Mouse (Mus musculus) liver, embryonic 16.5 days (tissue): Measurements from ENCODE around the gene Arhgef12. TPM values are rescaled to one million over a fixed set of nuclear protein-coding genes. Genes with fewer than 3 reads are reported as not detected.
"Not testable (repeated sequence)": the region's sequence is repeated elsewhere in the genome, so short reads cannot be mapped to it uniquely, and the experiment has no call there.

Experiments
- ATAC-seq: fragments of 200-750 bp; cut with Nextera tagmentation; 2 replicates; pipeline ENCODE4 v1.8.0; 2017; ENCODE audit warnings: low read depth, mild to moderate bottlenecking, moderate number of reproducible peaks, moderate library complexity
- H3K27ac ChIP-seq: fragments of 300-500 bp; sonication (generic); 2 replicates; pipeline ENCODE4 v1.5.1; 2014; ENCODE audit warnings: mild to moderate bottlenecking, low read length
- H3K27me3 ChIP-seq: fragments of 300-500 bp; sonication (generic); 2 replicates; pipeline ENCODE4 v1.6.1; 2014; ENCODE audit warnings: low read depth, low read length, mixed read lengths; ENCODE audit not compliant: control insufficient read depth, insufficient read depth
- H3K36me3 ChIP-seq: fragments of 300-500 bp; sonication (generic); 2 replicates; pipeline ENCODE4 v1.6.1; 2014; ENCODE audit warnings: mild to moderate bottlenecking; ENCODE audit not compliant: control insufficient read depth, insufficient read depth
- H3K4me1 ChIP-seq: fragments of 300-500 bp; sonication (generic); 2 replicates; pipeline ENCODE4 v1.6.1; 2014; ENCODE audit warnings: low read depth, low read length, mixed read lengths; ENCODE audit not compliant: control insufficient read depth
- H3K4me2 ChIP-seq: fragments of 300-500 bp; sonication (generic); 2 replicates; pipeline ENCODE4 v1.6.1; 2014; ENCODE audit warnings: low read depth, low read length, mixed read lengths
- H3K4me3 ChIP-seq: fragments of 300-500 bp; sonication (generic); 2 replicates; pipeline ENCODE4 v1.5.1; 2014; ENCODE audit warnings: low read depth, mild to moderate bottlenecking, low read length
- H3K9ac ChIP-seq: fragments of 300-500 bp; sonication (generic); 2 replicates; pipeline ENCODE4 v1.6.1; 2014; ENCODE audit warnings: low read depth, low read length
- H3K9me3 ChIP-seq: fragments of 300-500 bp; sonication (generic); replicated peaks from 2 replicates; pipeline ENCODE4 v1.6.1; 2016; ENCODE audit warnings: low read length; ENCODE audit not compliant: control insufficient read depth
- WGBS: fragments of 180-500 bp; shearing (Covaris S2); extraction: QIAGEN DNeasy Blood & Tissue Kit; methylation state at CpG from one replicate; pipeline ENCODE4 v1.1.7; 2014; ENCODE audit not compliant: insufficient replicate concordance; 5-methylcytosine and 5-hydroxymethylcytosine counted together
- polyA plus RNA-seq: library from polyadenylated mRNA; unstranded; fragments of >200 nt; fragmentation: Nextera tagmentation; extraction: Ambion mirVana; gene quantifications from 2 replicates; pipeline ENCODE4 v1.2.1, GENCODE M21; 2015

Arhgef12 gene
- polyA plus RNA-seq, 1 experiment from 2014 or later: 7.8 TPM

DNA sequence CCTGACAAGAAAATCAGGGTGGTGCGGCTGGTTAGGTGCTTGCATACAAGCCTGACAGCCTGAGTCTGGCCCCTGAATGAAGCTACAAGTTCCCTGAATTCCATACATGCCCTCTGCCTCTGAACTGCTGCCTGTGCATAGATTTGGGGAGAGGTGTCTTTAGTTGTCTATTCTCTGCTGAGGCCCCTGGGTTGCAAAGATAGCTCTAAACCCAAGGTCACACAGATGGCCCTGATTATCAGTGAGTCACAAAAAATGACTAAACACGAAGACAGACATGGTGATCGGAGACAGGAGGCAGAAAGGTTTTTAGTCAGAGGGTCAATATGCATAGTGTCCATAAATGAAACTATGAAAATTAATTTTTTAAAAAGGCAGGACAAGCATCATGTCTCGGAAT is 113.4 kb downstream of the Arhgef12 start:
- Histone ChIP-seq H3K4me1 (no peaks in the 10 kb centered on the region), H3K27me3 (no peaks in the 10 kb centered on the region), H3K4me2 (no peak overlapping the region), H3K4me3 (no peak overlapping the region), H3K9ac (no peak overlapping the region), H3K27ac (no peak overlapping the region), H3K36me3 (peaks cover 49% of the 10 kb centered on the region), H3K9me3 (no peaks in the 10 kb centered on the region)
- ATAC-seq: no peak
- WGBS: 68% methylated on average over 4 of the region's 4 CpGs

DNA sequence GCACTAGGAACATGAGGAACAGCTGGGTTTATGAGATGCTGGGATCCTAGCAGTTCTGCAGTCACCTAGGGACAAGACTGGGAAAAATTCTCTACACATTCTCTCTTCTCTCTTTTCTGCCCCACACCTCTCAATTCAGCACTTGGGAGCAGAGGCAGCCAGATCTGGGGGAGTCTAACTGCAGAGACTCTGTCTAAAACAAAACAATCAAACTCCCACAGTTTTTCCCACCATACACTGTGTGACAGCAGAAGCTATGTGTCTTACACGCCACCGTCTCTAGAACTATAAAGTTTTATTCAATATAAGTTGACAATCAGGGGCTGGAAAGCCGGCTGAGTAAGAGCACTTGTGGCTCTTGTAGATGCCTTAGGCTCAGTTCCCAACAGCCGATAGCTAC is 119.1 kb downstream of the Arhgef12 start:
- H3K27ac ChIP-seq: no peak overlapping the region
- no peaks in the 10 kb centered on the region for H3K9me3 ChIP-seq
- no peak for ATAC-seq
- 81% methylated on average over 4 of the region's 4 CpGs for WGBS
- no peak overlapping the region for H3K4me3 ChIP-seq
- H3K4me1 ChIP-seq: no peaks in the 10 kb centered on the region
- peaks cover 48% of the 10 kb centered on the region for H3K36me3 ChIP-seq
- no peak overlapping the region for H3K9ac ChIP-seq
- H3K4me2 ChIP-seq: no peak overlapping the region
- no peaks in the 10 kb centered on the region for H3K27me3 ChIP-seq

DNA sequence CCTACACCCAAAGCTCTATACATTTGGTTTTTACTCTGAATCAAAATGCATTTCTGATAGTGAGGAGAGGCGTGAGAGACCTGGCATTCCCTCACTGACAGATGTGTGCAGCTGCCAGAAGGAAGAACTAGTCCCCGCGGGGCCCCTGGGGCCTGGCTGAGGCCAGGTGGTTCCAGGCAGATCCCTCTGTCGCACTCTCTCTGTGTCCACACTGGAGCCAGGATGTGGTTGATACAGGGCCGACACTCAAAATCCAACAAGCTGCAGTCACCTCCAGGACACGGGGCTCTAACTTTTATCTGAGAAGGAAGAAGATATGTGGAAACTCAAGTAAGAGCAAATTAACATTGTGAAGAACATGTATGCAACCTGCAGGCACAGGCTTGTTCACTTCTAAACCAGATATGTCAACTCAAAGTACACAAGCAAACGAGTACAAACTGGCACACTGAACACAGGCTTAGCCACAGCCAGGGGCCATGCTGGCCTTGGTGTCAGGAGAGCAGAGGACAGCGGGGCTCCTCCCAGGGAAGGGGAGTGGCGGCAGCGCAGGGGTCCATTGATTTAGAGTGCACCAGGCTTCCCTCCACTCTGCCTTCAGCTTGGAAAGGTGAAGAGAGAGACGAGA is 138.0 kb downstream of the Arhgef12 start:
- Histone ChIP-seq H3K36me3 (peaks cover 39% of the 10 kb centered on the region), H3K4me2 (no peak overlapping the region), H3K9me3 (no peaks in the 10 kb centered on the region), H3K9ac (no peak overlapping the region), H3K27ac (no peak overlapping the region), H3K4me1 (no peaks in the 10 kb centered on the region), H3K27me3 (no peaks in the 10 kb centered on the region), H3K4me3 (no peak overlapping the region)
- no peak for ATAC-seq
- 58% methylated on average over 11 of the region's 11 CpGs for WGBS

DNA sequence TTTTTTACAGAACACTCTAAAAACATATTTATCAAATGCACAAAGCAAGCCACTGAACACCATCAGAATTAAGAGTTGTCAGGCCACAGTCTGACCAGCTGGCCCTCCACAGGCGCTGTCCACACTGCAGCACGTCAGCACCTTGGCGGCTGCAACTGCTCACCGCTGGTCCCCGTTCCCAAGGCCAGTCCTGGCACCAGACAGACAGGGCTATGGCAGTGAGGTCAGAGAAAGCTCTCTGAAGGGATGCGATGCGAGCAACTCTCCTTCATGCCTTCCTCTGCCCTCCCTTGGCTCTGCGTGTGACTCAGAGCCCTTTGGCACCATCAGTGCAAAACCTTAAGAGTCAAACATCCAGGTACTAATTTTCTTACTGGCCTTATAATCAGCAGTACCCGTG is 139.3 kb downstream of the Arhgef12 start:
- H3K4me3 ChIP-seq: no peak overlapping the region
- H3K4me1 ChIP-seq: no peaks in the 10 kb centered on the region
- 80% methylated on average over 9 of the region's 9 CpGs for WGBS
- no peak overlapping the region for H3K9ac ChIP-seq
- no peak overlapping the region for H3K4me2 ChIP-seq
- H3K27ac ChIP-seq: no peak overlapping the region
- no peaks in the 10 kb centered on the region for H3K9me3 ChIP-seq
- ATAC-seq: no peak
- no peaks in the 10 kb centered on the region for H3K27me3 ChIP-seq
- peaks cover 39% of the 10 kb centered on the region for H3K36me3 ChIP-seq

DNA sequence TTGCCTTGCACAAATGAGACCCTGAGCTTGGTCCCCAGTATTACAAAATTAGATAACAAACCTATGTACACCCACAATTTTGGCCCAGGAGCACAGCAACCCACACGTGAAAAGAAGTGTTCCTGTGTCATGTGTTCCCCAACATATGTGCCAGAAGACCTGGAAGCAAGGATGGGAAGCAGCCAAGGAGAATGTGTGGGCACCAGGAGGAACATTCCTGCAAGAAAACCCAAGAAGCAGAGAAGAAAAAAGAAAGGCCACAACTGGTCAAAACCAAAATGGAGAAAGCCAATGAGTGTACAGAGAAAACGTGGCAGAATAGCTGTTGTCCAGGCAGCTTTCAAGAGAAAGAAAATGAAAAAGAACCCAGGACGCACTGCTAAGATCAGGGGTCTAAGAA is 142.2 kb downstream of the Arhgef12 start:
- not testable (repeated sequence) for H3K27ac ChIP-seq, ATAC-seq, H3K9me3 ChIP-seq, H3K9ac ChIP-seq, H3K27me3 ChIP-seq, H3K4me2 ChIP-seq, H3K4me3 ChIP-seq, H3K4me1 ChIP-seq
- 58% methylated on average over 2 of the region's 3 CpGs for WGBS
- peaks cover 19% of the 10 kb centered on the region for H3K36me3 ChIP-seq

DNA sequence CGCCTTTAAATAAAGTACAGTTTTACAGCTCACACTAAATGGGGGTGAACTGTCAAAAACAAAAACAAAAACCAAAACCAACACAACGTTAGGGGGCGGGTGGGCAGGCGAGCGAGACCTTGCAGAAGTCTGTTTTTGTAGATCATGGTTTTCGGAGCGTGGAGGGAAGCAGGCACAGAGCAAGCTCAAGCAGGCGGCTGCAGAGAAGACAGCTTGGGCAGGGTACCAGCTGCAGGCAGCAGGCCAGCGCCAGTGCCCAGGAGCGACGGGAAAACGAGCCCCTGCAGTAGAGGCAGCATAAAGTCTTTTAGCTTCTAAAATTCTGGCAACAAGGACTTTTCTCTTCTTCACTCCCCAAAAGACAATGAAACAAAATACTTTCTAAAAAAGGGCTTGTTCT is 142.7 kb downstream of the Arhgef12 start:
- Histone ChIP-seq H3K27me3 (no peaks in the 10 kb centered on the region), H3K9ac (no peak overlapping the region), H3K9me3 (no peaks in the 10 kb centered on the region), H3K27ac (no peak overlapping the region), H3K36me3 (peaks cover 17% of the 10 kb centered on the region), H3K4me3 (no peak overlapping the region), H3K4me1 (no peaks in the 10 kb centered on the region), H3K4me2 (no peak overlapping the region)
- 81% methylated on average over 12 of the region's 12 CpGs for WGBS
- ATAC-seq: no peak

DNA sequence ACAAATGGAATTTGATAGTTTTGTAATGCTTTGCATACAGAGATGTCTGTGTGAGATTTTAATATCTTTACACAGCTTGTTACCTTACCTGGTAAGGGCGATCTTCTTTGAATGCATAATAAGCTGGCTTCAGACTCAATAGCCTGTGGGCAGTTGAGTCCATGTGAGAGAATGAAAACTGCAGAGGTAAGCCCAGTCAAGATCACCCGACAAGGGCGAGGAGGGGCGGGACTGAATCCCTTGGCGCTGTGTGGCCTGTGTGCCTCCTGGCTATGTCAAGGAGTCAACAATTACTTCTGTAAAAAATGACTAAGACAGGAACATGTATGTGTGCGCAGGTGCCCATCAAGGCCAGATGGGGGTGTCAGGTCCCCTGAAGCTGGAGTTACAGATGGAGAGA is 144.5 kb downstream of the Arhgef12 start:
- Histone ChIP-seq H3K4me3 (no peak overlapping the region), H3K27ac (no peak overlapping the region), H3K9ac (no peak overlapping the region), H3K36me3 (peaks cover 8% of the 10 kb centered on the region), H3K27me3 (no peaks in the 10 kb centered on the region), H3K4me2 (no peak overlapping the region), H3K4me1 (no peaks in the 10 kb centered on the region), H3K9me3 (no peaks in the 10 kb centered on the region)
- no peak for ATAC-seq
- WGBS: 84% methylated on average over 6 of the region's 6 CpGs

DNA sequence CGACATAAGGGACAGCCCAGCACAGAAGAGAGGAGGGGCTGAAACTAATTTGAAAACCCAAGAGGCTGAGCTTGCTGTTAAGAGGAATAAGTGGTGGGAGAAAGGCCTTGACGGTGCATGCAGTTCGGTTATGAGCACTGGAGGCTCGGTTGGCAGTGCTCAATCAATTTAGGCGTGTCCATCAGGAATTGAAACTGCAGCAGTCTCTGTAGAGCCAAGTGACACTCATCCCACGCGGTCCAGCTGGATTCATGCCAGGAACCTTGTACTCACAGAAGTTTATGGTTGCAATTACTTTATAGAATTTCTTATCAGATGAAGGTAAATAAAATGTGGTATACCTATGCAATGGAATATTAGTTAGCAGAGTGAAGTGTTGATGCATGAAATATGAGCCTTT is 148.6 kb downstream of the Arhgef12 start:
- no peaks in the 10 kb centered on the region for H3K36me3 ChIP-seq
- ATAC-seq: no peak
- no peak overlapping the region for H3K27ac ChIP-seq
- H3K4me1 ChIP-seq: no peaks in the 10 kb centered on the region
- no peak overlapping the region for H3K9ac ChIP-seq
- WGBS: 73% methylated on average over 7 of the region's 7 CpGs
- no peaks in the 10 kb centered on the region for H3K9me3 ChIP-seq
- no peak overlapping the region for H3K4me3 ChIP-seq
- H3K27me3 ChIP-seq: no peaks in the 10 kb centered on the region
- no peak overlapping the region for H3K4me2 ChIP-seq

DNA sequence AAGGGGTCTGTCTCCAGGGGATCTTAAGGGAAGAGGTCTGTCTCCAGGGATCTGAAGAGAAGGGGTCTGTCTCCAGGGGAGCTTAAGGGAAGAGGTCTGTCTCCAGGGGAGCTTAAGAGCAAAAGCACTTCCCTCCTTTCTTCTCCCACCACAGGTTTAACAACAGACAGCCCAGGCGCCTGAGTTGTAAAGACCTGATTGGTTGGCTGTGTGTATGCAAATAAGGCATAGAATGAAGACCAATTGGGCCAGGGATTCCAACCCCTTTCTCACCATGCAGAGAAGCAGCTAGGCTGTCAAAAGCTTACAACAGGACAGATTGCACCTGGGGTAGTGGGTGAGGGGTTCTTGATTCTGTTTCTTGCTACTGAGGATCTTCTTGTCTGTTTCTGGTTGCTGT is 158.7 kb downstream of the Arhgef12 start:
- Histone ChIP-seq H3K4me1 (no peaks in the 10 kb centered on the region), H3K4me2 (no peak overlapping the region), H3K9me3 (no peaks in the 10 kb centered on the region), H3K27ac (no peak overlapping the region), H3K36me3 (no peaks in the 10 kb centered on the region), H3K27me3 (peaks cover 28% of the 10 kb centered on the region), H3K4me3 (no peak overlapping the region), H3K9ac (no peak overlapping the region)
- 38% methylated on average over 1 of the region's 1 CpGs for WGBS
- no peak for ATAC-seq
